Mouse (Mus musculus) stomach, postnatal 0 days (tissue): Measurements from ENCODE around the gene Tnfsfm13.

Experiments
- CTCF ChIP-seq: IDR thresholded peaks from 2 replicates; pipeline ENCODE4 v1.5.1; 2016; ENCODE audit warnings: antibody characterized with exemption, low read depth, mild to moderate bottlenecking, moderate library complexity
- EP300 ChIP-seq: optimal IDR thresholded peaks from 2 replicates; pipeline ENCODE3; 2016; ENCODE audit warnings: antibody characterized with exemption

DNA sequence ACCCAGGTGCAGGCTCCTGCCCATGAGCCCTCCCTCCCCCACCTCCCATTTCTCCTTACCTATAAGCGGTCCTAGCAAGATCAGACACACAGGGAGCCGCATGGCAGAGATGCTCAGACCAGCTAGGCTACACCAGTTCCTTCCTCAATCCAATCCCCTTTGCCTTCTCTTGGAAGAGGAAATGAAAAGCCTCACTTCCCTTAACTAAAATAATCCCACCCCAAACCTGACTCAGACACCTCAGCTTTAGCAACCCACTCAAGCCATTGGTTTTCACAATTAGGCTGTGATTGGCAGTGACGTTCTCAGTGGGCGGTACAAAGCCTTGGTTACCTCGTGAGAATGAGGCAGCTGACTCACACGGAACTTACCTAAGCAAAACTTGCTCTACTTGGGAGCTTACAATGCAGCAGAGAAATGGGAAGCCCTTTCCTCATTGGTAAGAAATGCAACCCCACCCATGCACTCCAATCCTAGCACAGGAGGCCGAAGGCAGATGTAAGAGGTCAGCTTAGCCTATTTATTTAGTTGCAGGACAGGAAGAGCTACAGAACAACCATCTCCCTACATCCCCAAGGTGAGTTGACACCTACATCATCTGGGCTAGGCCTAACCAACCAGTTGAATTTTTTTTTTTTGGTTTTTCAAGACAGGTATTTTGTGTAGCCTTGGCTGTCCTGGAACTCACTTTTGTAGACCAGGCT is 29.8 kb downstream of the Tnfsfm13 start, which contains the start of gene Cd68:
- no peak for TF ChIP-seq EP300
- TF ChIP-seq CTCF = no peak
